Mouse (Mus musculus): ENCODE results near the gene Slc4a5. TPM values are rescaled to one million over a fixed set of nuclear protein-coding genes. Genes with fewer than 3 reads are reported as not detected.

Slc4a5 gene
- polyA plus RNA-seq, 1 experiment, result 1.1 TPM

GRCm38 (mm10) chr6:83208050-83208400 is 11.6 kb upstream of the Slc4a5 start:
- TF ChIP-seq CTCF (IDR thresholded peaks at IDR 0.05; ENCODE audit: control insufficient read depth, insufficient read depth, low read length), result no peak
- no peak for TF ChIP-seq POLR2A (IDR thresholded peaks at IDR 0.05; ENCODE audit: borderline replicate concordance, control insufficient read depth, low read depth, low read length)
- H3K4me1 ChIP-seq (ENCODE audit: control insufficient read depth, insufficient read depth, low read length), result no peaks in the 10 kb centered on the region
- WGBS, result 85% methylated on average over 2 of the region's 2 CpGs
- H3K27ac ChIP-seq (ENCODE audit: control insufficient read depth, insufficient read depth, low read depth, low read length, poor library complexity), result no peak overlapping the region
- no peak overlapping the region for H3K4me3 ChIP-seq (replicated peaks; ENCODE audit: control insufficient read depth, low read depth, low read length)

GRCm38 (mm10) chr6:83210495-83210894 is 9.1 kb upstream of the Slc4a5 start:
- Histone ChIP-seq H3K4me3 (replicated peaks; ENCODE audit: control insufficient read depth, low read depth, low read length) (no peak overlapping the region), H3K4me1 (ENCODE audit: control insufficient read depth, insufficient read depth, low read length) (no peaks in the 10 kb centered on the region), H3K27ac (ENCODE audit: control insufficient read depth, insufficient read depth, low read depth, low read length, poor library complexity) (no peak overlapping the region)
- TF ChIP-seq CTCF (IDR thresholded peaks at IDR 0.05; ENCODE audit: control insufficient read depth, insufficient read depth, low read length), result no peak
- no peak for TF ChIP-seq POLR2A (IDR thresholded peaks at IDR 0.05; ENCODE audit: borderline replicate concordance, control insufficient read depth, low read depth, low read length)
- WGBS, result 65% methylated on average over 2 of the region's 2 CpGs

- no peak for TF ChIP-seq POLR2A (IDR thresholded peaks at IDR 0.05; ENCODE audit: borderline replicate concordance, control insufficient read depth, low read depth, low read length)
- no peak for TF ChIP-seq CTCF (IDR thresholded peaks at IDR 0.05; ENCODE audit: control insufficient read depth, insufficient read depth, low read length)
- Histone ChIP-seq H3K4me3 (replicated peaks; ENCODE audit: control insufficient read depth, low read depth, low read length) (no peak overlapping the region), H3K4me1 (ENCODE audit: control insufficient read depth, insufficient read depth, low read length) (no peaks in the 10 kb centered on the region), H3K27ac (ENCODE audit: control insufficient read depth, insufficient read depth, low read depth, low read length, poor library complexity) (no peak overlapping the region)
- 68% methylated on average over 5 of the region's 5 CpGs for WGBS
These were observed 8.1 kb upstream of the Slc4a5 start for GRCm38 (mm10) chr6:83211526-83211925.

- Histone ChIP-seq H3K4me1 (ENCODE audit: control insufficient read depth, insufficient read depth, low read length) (no peaks in the 10 kb centered on the region), H3K4me3 (replicated peaks; ENCODE audit: control insufficient read depth, low read depth, low read length) (no peak overlapping the region), H3K27ac (ENCODE audit: control insufficient read depth, insufficient read depth, low read depth, low read length, poor library complexity) (no peak overlapping the region)
- WGBS, result 30% methylated on average over 7 of the region's 7 CpGs
- TF ChIP-seq POLR2A (IDR thresholded peaks at IDR 0.05; ENCODE audit: borderline replicate concordance, control insufficient read depth, low read depth, low read length) (no peak), CTCF (IDR thresholded peaks at IDR 0.05; ENCODE audit: control insufficient read depth, insufficient read depth, low read length) (peak; percentile 89)
These were observed 4.5 kb upstream of the Slc4a5 start for GRCm38 (mm10) chr6:83215002-83215666.

- Histone ChIP-seq H3K27ac (ENCODE audit: control insufficient read depth, insufficient read depth, low read depth, low read length, poor library complexity) (no peak overlapping the region), H3K4me3 (replicated peaks; ENCODE audit: control insufficient read depth, low read depth, low read length) (no peak overlapping the region), H3K4me1 (ENCODE audit: control insufficient read depth, insufficient read depth, low read length) (no peaks in the 10 kb centered on the region)
- TF ChIP-seq CTCF (IDR thresholded peaks at IDR 0.05; ENCODE audit: control insufficient read depth, insufficient read depth, low read length) (no peak), POLR2A (IDR thresholded peaks at IDR 0.05; ENCODE audit: borderline replicate concordance, control insufficient read depth, low read depth, low read length) (no peak)
- WGBS, result 61% methylated on average over 2 of the region's 2 CpGs
These were observed 11.9 kb downstream of the Slc4a5 start for GRCm38 (mm10) chr6:83231486-83231885.

GRCm38 (mm10) chr6:83233306-83233705 is 13.7 kb downstream of the Slc4a5 start:
- whole genome bisulfite sequencing, result 72% methylated on average over 4 of the region's 4 CpGs
- H3K4me3 ChIP-seq (replicated peaks; ENCODE audit: control insufficient read depth, low read depth, low read length), result no peak overlapping the region

GRCm38 (mm10) chr6:83234280-83234741 is 14.7 kb downstream of the Slc4a5 start:
- Histone ChIP-seq H3K4me1 (ENCODE audit: control insufficient read depth, insufficient read depth, low read length) (no peaks in the 10 kb centered on the region), H3K4me3 (replicated peaks; ENCODE audit: control insufficient read depth, low read depth, low read length) (no peak overlapping the region), H3K27ac (ENCODE audit: control insufficient read depth, insufficient read depth, low read depth, low read length, poor library complexity) (no peak overlapping the region)
- TF ChIP-seq POLR2A (IDR thresholded peaks at IDR 0.05; ENCODE audit: borderline replicate concordance, control insufficient read depth, low read depth, low read length), result no peak
- no peak for TF ChIP-seq CTCF (IDR thresholded peaks at IDR 0.05; ENCODE audit: control insufficient read depth, insufficient read depth, low read length)
- WGBS, result 10% methylated on average over 14 of the region's 14 CpGs

More at GRCm38 (mm10) chr6:83233306-83233705, 13.7 kb downstream of the Slc4a5 start:
- no peak overlapping the region for H3K27ac ChIP-seq (ENCODE audit: control insufficient read depth, insufficient read depth, low read depth, low read length, poor library complexity)
- H3K4me1 ChIP-seq (ENCODE audit: control insufficient read depth, insufficient read depth, low read length), result no peaks in the 10 kb centered on the region
- TF ChIP-seq POLR2A (IDR thresholded peaks at IDR 0.05; ENCODE audit: borderline replicate concordance, control insufficient read depth, low read depth, low read length), result no peak
- TF ChIP-seq CTCF (IDR thresholded peaks at IDR 0.05; ENCODE audit: control insufficient read depth, insufficient read depth, low read length), result no peak

- WGBS, result 23% methylated on average over 9 of the region's 9 CpGs
- Histone ChIP-seq H3K4me1 (ENCODE audit: control insufficient read depth, insufficient read depth, low read length) (no peaks in the 10 kb centered on the region), H3K4me3 (replicated peaks; ENCODE audit: control insufficient read depth, low read depth, low read length) (no peak overlapping the region), H3K27ac (ENCODE audit: control insufficient read depth, insufficient read depth, low read depth, low read length, poor library complexity) (no peak overlapping the region)
- TF ChIP-seq CTCF (IDR thresholded peaks at IDR 0.05; ENCODE audit: control insufficient read depth, insufficient read depth, low read length) (no peak), POLR2A (IDR thresholded peaks at IDR 0.05; ENCODE audit: borderline replicate concordance, control insufficient read depth, low read depth, low read length) (no peak)
These were observed 17.5 kb downstream of the Slc4a5 start for GRCm38 (mm10) chr6:83237123-83237522.

All from bone marrow, adult 2 months (tissue).